Mouse (Mus musculus) lung, postnatal 0 days (tissue): ENCODE measurements around the gene Ankmy1.

Source experiments
- CTCF ChIP-seq: IDR thresholded peaks from 2 replicates; pipeline ENCODE4 v1.5.1; 2016; ENCODE audit warnings: antibody characterized with exemption, mild to moderate bottlenecking
- EP300 ChIP-seq: IDR thresholded peaks from 2 replicates; pipeline ENCODE4 v1.6.1; 2016; ENCODE audit warnings: antibody characterized with exemption, mild to moderate bottlenecking, control low read depth

DNA sequence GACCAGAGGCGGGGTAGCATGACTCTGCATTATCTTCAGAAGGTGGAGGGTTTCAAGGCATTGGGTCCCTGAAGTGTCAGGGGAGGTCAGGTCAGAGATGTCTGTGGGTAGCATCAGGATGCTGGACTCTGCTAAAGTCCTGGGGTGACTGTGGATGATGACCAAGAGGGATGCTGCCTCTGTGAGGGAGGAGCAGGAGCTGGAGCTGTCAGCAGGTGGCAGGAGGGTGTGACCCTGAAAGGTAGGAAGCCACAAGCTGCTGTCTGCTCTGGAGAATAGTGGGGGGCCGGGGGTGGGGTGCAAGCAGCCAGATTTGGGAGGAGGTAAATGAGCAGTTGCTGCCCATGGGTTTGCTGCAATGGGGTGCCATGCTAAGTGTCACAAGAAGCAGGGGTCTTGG is 53.2 kb downstream of the Ankmy1 start:
- peak; percentile 11; the same call in 1 of the 2 replicates for TF ChIP-seq CTCF
- no peak for TF ChIP-seq EP300
